Mouse (Mus musculus) CH12.LX (cell line): ENCODE results near the gene Gid4. TPM values are rescaled to one million over a fixed set of nuclear protein-coding genes. Genes with fewer than 3 reads are reported as not detected.

Experiments used
- DNase-seq: peaks from one replicate; pipeline ENCODE4 v3.0.0-alpha.2; 2013; ENCODE audit errors: extremely low read depth
- H3K27ac ChIP-seq: 2 replicates; pipeline ENCODE4 v1.5.1; 2012; ENCODE audit warnings: low read depth, mild to moderate bottlenecking, control low read depth, moderate library complexity; ENCODE audit not compliant: insufficient read depth
- H3K27me3 ChIP-seq: replicated peaks from 2 replicates; pipeline ENCODE3; 2012; ENCODE audit warnings: inconsistent platforms
- H3K36me3 ChIP-seq, 2 experiments: replicated peaks in 1 of 2; 2 replicates each; pipeline versions ENCODE3 to v1.6.1; 2012; ENCODE audit warnings: inconsistent platforms in 1 of 2, low read length in 1 of 2, mild to moderate bottlenecking in 1 of 2, mixed read lengths in 1 of 2, moderate library complexity in 1 of 2; ENCODE audit not compliant: control insufficient read depth in 1 of 2, insufficient read depth in 1 of 2
- H3K4me1 ChIP-seq, 2 experiments: 2 replicates each; pipeline ENCODE4 v1.6.1; 2012; ENCODE audit warnings: inconsistent platforms in 1 of 2, moderate library complexity in 1 of 2; ENCODE audit not compliant: insufficient read depth in 2 of 2, control insufficient read depth in 1 of 2
- H3K4me2 ChIP-seq: 2 replicates; pipeline ENCODE4 v1.6.1; 2012; ENCODE audit warnings: low read depth, mild to moderate bottlenecking, control low read depth; ENCODE audit not compliant: poor library complexity, insufficient read depth, severe bottlenecking
- H3K4me3 ChIP-seq, 3 experiments: fragments of 150-350 bp in 1 of 3; sonication (generic) in 1 of 3; replicated peaks in 1 of 3; 2 replicates each; pipeline versions ENCODE3 to v1.5.1; 2011 to 2012; ENCODE audit warnings: low read depth in 2 of 3, low read length in 2 of 3, mild to moderate bottlenecking in 2 of 3, moderate library complexity in 2 of 3, control low read depth in 1 of 3, improper control_type of control experiment in 1 of 3, inconsistent platforms in 1 of 3, mixed read lengths in 1 of 3; ENCODE audit not compliant: poor library complexity in 1 of 3
- H3K79me2 ChIP-seq: replicated peaks from 2 replicates; pipeline ENCODE4 v1.6.1; 2012; ENCODE audit warnings: mild to moderate bottlenecking, moderate library complexity; ENCODE audit not compliant: control insufficient read depth, poor library complexity, insufficient read depth, severe bottlenecking; ENCODE audit errors: extremely low read depth
- H3K9ac ChIP-seq: 2 replicates; pipeline ENCODE4 v1.6.1; 2012; ENCODE audit warnings: low read depth, mild to moderate bottlenecking, control low read depth, moderate library complexity; ENCODE audit not compliant: insufficient read depth
- H3K9me3 ChIP-seq: replicated peaks from 2 replicates; pipeline ENCODE3; 2012; ENCODE audit warnings: low read length, inconsistent platforms, mixed read lengths
- BHLHE40 ChIP-seq: IDR thresholded peaks from 2 replicates; pipeline ENCODE4 v1.6.1; 2011; ENCODE audit warnings: mild to moderate bottlenecking, low read depth, low read length, improper control_type of control experiment
- CHD1 ChIP-seq: IDR thresholded peaks from 2 replicates; pipeline ENCODE4 v1.6.1; 2012; ENCODE audit warnings: low read depth, low read length, improper control_type of control experiment, inconsistent platforms
- E2F4 ChIP-seq: IDR thresholded peaks from 2 replicates; pipeline ENCODE4 v1.6.1; 2011; ENCODE audit warnings: low read depth, low read length, improper control_type of control experiment; ENCODE audit not compliant: insufficient replicate concordance
- EP300 ChIP-seq: IDR thresholded peaks from 2 replicates; pipeline ENCODE4 v1.6.1; 2011; ENCODE audit warnings: low read length, improper control_type of control experiment
- GABPA ChIP-seq: IDR thresholded peaks from 2 replicates; pipeline ENCODE4 v1.6.1; 2012; ENCODE audit warnings: low read depth, low read length, improper control_type of control experiment, inconsistent platforms; ENCODE audit not compliant: insufficient replicate concordance
- IRF4 ChIP-seq: IDR thresholded peaks from 2 replicates; pipeline ENCODE4 v1.6.1; 2014; ENCODE audit warnings: low read depth, mild to moderate bottlenecking, inconsistent platforms, low read length, improper control_type of control experiment
- JUN ChIP-seq: IDR thresholded peaks from 2 replicates; pipeline ENCODE4 v1.6.1; 2011; ENCODE audit warnings: low read depth, mild to moderate bottlenecking, low read length, improper control_type of control experiment, moderate library complexity; ENCODE audit not compliant: insufficient read depth
- KAT2A ChIP-seq: IDR thresholded peaks from 2 replicates; pipeline ENCODE4 v1.6.1; 2012; ENCODE audit warnings: low read length, improper control_type of control experiment, inconsistent platforms; ENCODE audit not compliant: insufficient replicate concordance
- MAFK ChIP-seq: IDR thresholded peaks from 2 replicates; pipeline ENCODE4 v1.6.1; 2011; ENCODE audit warnings: low read length, improper control_type of control experiment; ENCODE audit not compliant: insufficient replicate concordance
- MAZ ChIP-seq: IDR thresholded peaks from 2 replicates; pipeline ENCODE4 v1.6.1; 2012; ENCODE audit warnings: low read depth, mild to moderate bottlenecking, inconsistent platforms, low read length, improper control_type of control experiment, moderate library complexity
- MEF2A ChIP-seq: IDR thresholded peaks from 2 replicates; pipeline ENCODE4 v1.6.1; 2014; ENCODE audit warnings: low read depth, mild to moderate bottlenecking, inconsistent platforms, low read length, improper control_type of control experiment, borderline replicate concordance
- PAX5 ChIP-seq: IDR thresholded peaks from 2 replicates; pipeline ENCODE4 v1.6.1; 2012; ENCODE audit warnings: low read length, inconsistent platforms, mixed read lengths
- RAD21 ChIP-seq: IDR thresholded peaks from 2 replicates; pipeline ENCODE4 v1.6.1; 2011; ENCODE audit warnings: low read depth, mild to moderate bottlenecking, low read length, improper control_type of control experiment, moderate library complexity
- RCOR1 ChIP-seq: conservative IDR thresholded peaks from 2 replicates; pipeline ENCODE4 v1.6.1; 2012; ENCODE audit warnings: low read depth, mild to moderate bottlenecking, inconsistent platforms, low read length, improper control_type of control experiment
- SMC3 ChIP-seq: IDR thresholded peaks from 2 replicates; pipeline ENCODE4 v1.6.1; 2011; ENCODE audit warnings: low read depth, low read length, improper control_type of control experiment
- TBP ChIP-seq: conservative IDR thresholded peaks from 2 replicates; pipeline ENCODE4 v1.6.1; 2011; ENCODE audit warnings: low read depth, low read length, improper control_type of control experiment
- TCF12 ChIP-seq: IDR thresholded peaks from 2 replicates; pipeline ENCODE4 v1.6.1; 2014; ENCODE audit warnings: low read depth, mild to moderate bottlenecking, inconsistent platforms, low read length, improper control_type of control experiment
- USF1 ChIP-seq: IDR thresholded peaks from 2 replicates; pipeline ENCODE4 v1.6.1; 2014; ENCODE audit warnings: low read depth, mild to moderate bottlenecking, inconsistent platforms, low read length, improper control_type of control experiment
- ZC3H11A ChIP-seq: IDR thresholded peaks from 2 replicates; pipeline ENCODE4 v1.6.1; 2012; ENCODE audit warnings: low read depth, mild to moderate bottlenecking, inconsistent platforms, low read length, improper control_type of control experiment
- ZKSCAN1 ChIP-seq: IDR thresholded peaks from 2 replicates; pipeline ENCODE4 v1.6.1; 2012; ENCODE audit warnings: low read depth, inconsistent platforms, low read length, improper control_type of control experiment, borderline replicate concordance
- dilution Hi-C: fragments of 300-500 bp; cut with MboI; formaldehyde crosslinking; loops from 2 replicates; pipeline ENCODE4 v1.14.3; 2020; ENCODE audit warnings: low sequenced_read_pairs; ENCODE audit not compliant: extremely low pct_unique_long_range_greater_than_20kb, extremely low pct_ligation_motif_present
- in situ Hi-C: fragments of 300-500 bp; cut with MboI; formaldehyde crosslinking; loops from 3 replicates; pipeline ENCODE4 v1.14.3; 2019; ENCODE audit warnings: low sequenced_read_pairs, low pct_ligation_motif_present, low pct_unique_long_range_greater_than_20kb, mixed read lengths
- polyA plus RNA-seq: library from polyadenylated mRNA; unstranded; fragments of >175 nt; gene quantifications from 2 replicates; pipeline ENCODE4 v1.2.1, GENCODE M21; 2012; ENCODE audit warnings: low read depth; ENCODE audit not compliant: insufficient read length
- total RNA-seq, 2 experiments: library from RNA; depleted of rRNA; stranded (reverse); fragments of 300-350 nt in 1 of 2; fragments of >200 nt in 1 of 2; gene quantifications; 2 replicates each; pipeline ENCODE4 v1.2.3; 2012 to 2014

Gid4 gene
- total and polyA plus RNA-seq, 3 experiments: 17.0 to 23.4 (median 17.3) TPM

DNA sequence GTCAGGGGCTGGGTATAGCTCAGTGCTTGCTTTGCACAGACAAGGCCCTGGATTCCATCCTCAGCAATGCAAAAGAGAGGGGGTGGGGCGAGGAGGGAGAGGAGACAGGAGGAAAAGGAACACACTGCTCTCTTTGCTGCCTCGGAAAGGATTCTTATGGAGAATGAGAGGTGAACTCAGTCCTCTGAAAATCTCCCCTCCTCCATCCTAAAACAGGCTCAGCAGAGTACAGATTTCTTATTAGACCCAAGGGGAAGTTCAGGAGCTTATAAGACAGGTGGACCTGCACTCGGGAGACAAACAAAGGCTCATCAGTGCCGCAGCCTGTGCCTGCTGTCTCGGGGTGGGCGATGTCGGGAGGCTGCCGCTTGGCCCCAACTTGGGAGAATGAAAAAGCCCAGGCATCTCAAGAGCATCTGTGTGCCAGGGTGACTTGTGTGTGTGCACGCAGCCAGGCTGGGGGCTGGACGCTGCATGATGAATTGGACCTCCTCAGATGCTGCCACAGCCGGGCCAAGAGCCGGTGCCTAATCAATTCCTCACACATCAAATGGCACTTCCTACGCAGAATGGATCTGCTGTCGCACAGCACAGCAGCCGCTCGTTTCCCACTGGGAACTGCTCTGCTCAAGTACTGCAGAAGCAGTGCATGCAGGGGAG is 32.1 kb upstream of the Gid4 start:
- Histone ChIP-seq H3K27ac (no peak overlapping the region), H3K9ac (no peak overlapping the region), H3K4me3 (no peak overlapping the region), H3K9me3 (no peaks in the 10 kb centered on the region), H3K79me2 (no peaks in the 10 kb centered on the region), H3K4me2 (no peak overlapping the region), H3K4me1 (peaks cover 0 to 5% of the 10 kb centered on the region in 2 experiments; a peak in 1 of 4 replicates), H3K27me3 (no peaks in the 10 kb centered on the region), H3K36me3 (no peaks in the 10 kb centered on the region)
- no peak for DNase-seq
- in situ Hi-C loops: no loop called here
- TF ChIP-seq RAD21 (no peak), MAZ (no peak), CHD1 (no peak), RCOR1 (no peak), BHLHE40 (no peak), ZC3H11A (no peak), TBP (no peak), MAFK (no peak)
- dilution Hi-C loops: no loop called here

DNA sequence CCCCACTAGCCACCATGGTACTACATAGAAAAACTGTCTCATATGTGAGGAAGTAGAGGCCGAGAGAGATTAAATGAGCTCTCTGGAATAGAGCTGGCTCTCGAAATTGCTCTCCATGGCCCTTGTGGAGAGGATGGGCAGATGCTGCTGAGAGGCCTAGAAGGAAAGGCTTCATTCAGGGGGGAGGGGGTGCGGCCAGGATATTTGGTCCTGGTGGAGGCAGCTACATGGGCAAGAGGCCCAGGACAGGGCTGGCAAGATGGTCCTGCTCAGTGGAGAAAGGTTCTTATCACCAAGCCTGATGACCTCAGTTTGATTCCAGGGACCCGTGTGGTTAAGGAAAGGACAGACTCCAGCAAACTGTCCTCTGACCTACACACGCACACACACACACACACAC is 31.0 kb upstream of the Gid4 start:
- H3K36me3 ChIP-seq: no peaks in the 10 kb centered on the region
- in situ Hi-C loops (no loop called here), dilution Hi-C loops (no loop called here)
- no peak for DNase-seq
- H3K4me2 ChIP-seq: no peak overlapping the region
- no peaks in the 10 kb centered on the region for H3K79me2 ChIP-seq
- TF ChIP-seq RAD21 (no peak), JUN (no peak), IRF4 (no peak), USF1 (no peak), TCF12 (no peak), GABPA (no peak), MAZ (no peak), EP300 (no peak), SMC3 (no peak), E2F4 (no peak), KAT2A (no peak), MEF2A (no peak), BHLHE40 (no peak), ZKSCAN1 (no peak), PAX5 (no peak), MAFK (no peak)
- H3K9me3 ChIP-seq: no peaks in the 10 kb centered on the region
- no peak overlapping the region for H3K4me3 ChIP-seq
- no peak overlapping the region for H3K27ac ChIP-seq
- H3K4me1 ChIP-seq: peaks cover 7 to 16% of the 10 kb centered on the region in 2 experiments; a peak in 3 of 4 replicates
- no peaks in the 10 kb centered on the region for H3K27me3 ChIP-seq
- no peak overlapping the region for H3K9ac ChIP-seq
